Mouse (Mus musculus): ENCODE data around the gene Akr1c14. TPM values are rescaled to one million over a fixed set of nuclear protein-coding genes. Genes with fewer than 3 reads are reported as not detected.
"Not testable (repeated sequence)": the region's sequence is repeated elsewhere in the genome, so short reads cannot be mapped to it uniquely, and the experiment has no call there.

The Akr1c14 gene
- total RNA-seq, 2 experiments from 2014 or later, result 1.2 TPM

- DNase-seq, result not testable (repeated sequence)
Observed at GRCm38 (mm10) chr13:4124471-4124870, 75.7 kb downstream of the Akr1c14 start.

GRCm38 (mm10) chr13:4125846-4126245 lies 77.0 kb downstream of the Akr1c14 start:
- not testable (repeated sequence) for DNase-seq

GRCm38 (mm10) chr13:4129100-4129499 lies 80.3 kb downstream of the Akr1c14 start:
- DNase-seq, result no peak

GRCm38 (mm10) chr13:4131317-4131716 lies 82.5 kb downstream of the Akr1c14 start:
- DNase-seq, result no peak

GRCm38 (mm10) chr13:4131721-4132120 lies 82.9 kb downstream of the Akr1c14 start:
- DNase-seq, result no peak

DNA sequence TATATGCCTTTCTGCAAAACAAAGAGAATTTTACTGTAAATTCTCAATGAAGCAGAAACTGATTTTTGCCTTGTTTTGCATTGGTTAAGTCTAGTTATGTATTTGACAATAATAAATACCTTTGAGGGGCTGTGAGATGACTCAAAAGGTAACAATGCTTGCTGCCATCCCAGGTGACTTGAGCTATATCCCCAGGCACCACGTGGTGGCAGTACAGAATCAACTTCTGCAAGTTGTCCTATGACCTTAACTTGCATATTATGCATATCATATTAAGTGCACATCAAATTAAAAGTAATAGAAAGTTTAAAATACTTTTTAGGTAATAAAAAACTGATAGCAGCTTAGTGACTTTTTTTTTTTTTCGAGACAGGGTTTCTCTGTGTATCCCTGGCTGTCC lies 84.3 kb downstream of the Akr1c14 start:
- DNase-seq, result no peak

Other genes starting within 250 kb of the Akr1c14 start
- not detected for gene Calml3, start 244.7 kb upstream of the Akr1c14 start, total RNA-seq (2021)
- gene Calm4, start 211.3 kb upstream of the Akr1c14 start, total RNA-seq (2021), result not detected
- gene Calm5, start 194.8 kb upstream of the Akr1c14 start, total RNA-seq (2021), result not detected
- 10 to 100 TPM; 40.3 to 46.1 TPM for gene Net1, start 130.8 kb upstream of the Akr1c14 start, total RNA-seq (2021)
- not detected for gene Tubal3, start 130.7 kb upstream of the Akr1c14 start, total RNA-seq (2021)
- not detected for gene Ucn3, start 103.7 kb upstream of the Akr1c14 start, total RNA-seq (2021)
- gene Akr1c18, start 101.6 kb downstream of the Akr1c14 start, total RNA-seq (2021), result 1 to 10 TPM; 1.7 TPM
- gene Akr1c13, start 142.1 kb downstream of the Akr1c14 start, total RNA-seq (2021), result not detected
- not detected for gene Akr1c19, start 179.7 kb downstream of the Akr1c14 start, total RNA-seq (2021)
- not detected for gene Akr1c12, start 230.4 kb downstream of the Akr1c14 start, total RNA-seq (2021)

All from layer of hippocampus, postnatal 36 days (tissue).